Mouse (Mus musculus) heart, adult 18-20 months (tissue): ENCODE measurements at regions not wholly inside any gene's neighbourhood (a gene's known extent, or its start where the extent isn't known, plus 50 kb on each side); places are given as distances from the start of the nearest gene placed in this dataset.

Experiments used
- DNase-seq, 2 experiments: peaks; one replicate each; pipeline ENCODE4 v3.0.0; 2021 to 2022; ENCODE audit warnings: mixed read lengths in 1 of 2

DNA sequence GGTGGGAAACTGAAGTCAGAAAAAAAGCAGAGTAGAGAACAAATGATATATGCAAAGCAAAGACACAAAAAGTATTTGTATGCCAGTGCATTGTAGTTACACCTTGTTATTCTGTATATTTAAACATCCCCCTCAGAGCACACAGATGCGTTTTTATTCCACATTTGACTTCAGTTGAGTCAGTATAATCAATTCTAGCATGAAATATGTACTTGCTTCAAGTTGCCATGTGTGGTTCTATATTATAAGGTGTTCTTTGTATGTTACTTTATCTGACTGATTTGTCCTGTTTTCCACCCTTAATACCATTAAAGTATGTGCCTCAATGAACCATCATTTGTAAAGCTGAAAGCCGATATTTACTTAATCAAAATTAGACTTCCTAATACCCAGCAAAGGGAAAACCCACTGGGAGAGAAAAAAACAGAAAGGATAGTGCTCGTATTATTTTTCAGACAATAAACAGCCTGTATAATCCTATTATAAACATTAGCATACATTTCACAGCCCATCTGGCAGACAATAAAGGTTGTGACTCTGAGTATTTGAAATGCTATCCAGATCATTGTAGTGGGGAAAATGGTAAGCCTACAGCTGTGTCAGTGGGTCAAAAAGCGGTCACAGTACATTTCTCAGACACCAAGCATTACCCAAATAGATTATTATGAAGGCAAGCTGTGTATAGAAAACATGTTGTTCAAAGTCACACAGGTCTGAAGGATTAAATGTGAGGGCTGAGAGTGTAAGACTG is 189.1 kb upstream of the Bmp2 start:
- DNase-seq, result no peak

- DNase-seq, result no peak
Measured at GRCm38 (mm10) chr2:133371490-133372215, 180.3 kb upstream of the Bmp2 start.

DNA sequence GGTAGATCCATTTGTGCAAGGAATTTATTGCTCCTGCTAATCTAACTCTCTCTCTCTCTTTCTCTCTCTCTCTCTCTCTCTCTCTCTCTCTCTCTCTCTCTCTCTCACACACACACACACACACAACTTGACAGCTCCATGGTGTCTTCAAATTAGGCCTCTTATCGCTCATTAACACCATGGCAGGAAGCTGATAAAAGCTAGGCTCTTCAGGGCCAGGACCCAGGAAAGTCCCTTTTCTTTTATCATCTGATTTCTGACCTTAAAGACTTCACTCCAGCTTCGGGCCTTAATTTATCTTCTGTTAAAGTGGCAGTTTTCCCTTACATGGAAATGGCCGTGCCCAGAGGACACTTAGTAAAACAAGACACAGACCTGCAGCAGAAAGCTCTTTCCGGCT is 178.4 kb upstream of the Bmp2 start:
- no peak for DNase-seq

GRCm38 (mm10) chr2:133381054-133381453 is 170.9 kb upstream of the Bmp2 start:
- DNase-seq, result peak; percentile 25 to 57

GRCm38 (mm10) chr2:133383135-133383920 is 168.6 kb upstream of the Bmp2 start:
- DNase-seq, result no peak

DNA sequence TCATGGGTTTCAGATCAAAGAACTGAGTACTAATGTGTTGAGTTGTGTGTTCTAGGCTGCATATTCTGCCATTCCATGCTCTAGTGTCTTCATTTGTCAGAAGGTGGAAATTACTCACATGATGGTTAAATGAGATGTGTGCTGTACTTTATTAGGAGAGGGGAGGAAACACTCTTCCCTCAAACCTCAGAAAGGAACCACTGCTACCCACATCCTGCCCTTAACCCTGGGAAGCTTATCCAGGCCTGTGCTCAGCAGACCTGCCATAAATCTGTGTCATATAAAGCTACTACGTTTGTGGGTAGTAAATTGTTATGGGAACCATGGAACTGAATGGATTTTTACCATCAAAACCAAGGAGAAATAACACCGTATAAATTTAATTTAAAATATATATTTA is 166.7 kb upstream of the Bmp2 start:
- DNase-seq, result no peak

- DNase-seq, result no peak
Measured at GRCm38 (mm10) chr2:133387349-133387748, 164.6 kb upstream of the Bmp2 start.

DNA sequence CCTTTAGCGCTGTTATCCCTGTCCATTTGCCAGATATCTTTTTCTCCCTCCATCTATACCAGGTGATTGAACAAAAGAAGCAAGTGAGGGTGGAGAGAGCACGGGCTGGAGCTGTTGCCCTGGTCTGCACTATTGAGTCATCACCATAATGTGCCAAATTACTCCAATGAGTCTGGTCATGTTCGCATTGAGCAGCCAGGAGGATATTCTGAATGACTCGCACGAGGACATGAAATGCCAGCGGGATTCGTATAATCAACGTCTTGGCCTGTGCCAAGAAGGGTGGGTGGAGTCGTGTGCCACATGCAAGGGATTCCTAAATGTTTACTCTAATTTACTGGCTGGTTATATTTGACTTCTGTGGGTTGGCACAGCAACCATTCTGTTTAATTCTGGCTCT is 159.7 kb upstream of the Bmp2 start:
- DNase-seq, result no peak

- no peak for DNase-seq
Measured at GRCm38 (mm10) chr2:133397566-133397965, 154.4 kb upstream of the Bmp2 start.

DNA sequence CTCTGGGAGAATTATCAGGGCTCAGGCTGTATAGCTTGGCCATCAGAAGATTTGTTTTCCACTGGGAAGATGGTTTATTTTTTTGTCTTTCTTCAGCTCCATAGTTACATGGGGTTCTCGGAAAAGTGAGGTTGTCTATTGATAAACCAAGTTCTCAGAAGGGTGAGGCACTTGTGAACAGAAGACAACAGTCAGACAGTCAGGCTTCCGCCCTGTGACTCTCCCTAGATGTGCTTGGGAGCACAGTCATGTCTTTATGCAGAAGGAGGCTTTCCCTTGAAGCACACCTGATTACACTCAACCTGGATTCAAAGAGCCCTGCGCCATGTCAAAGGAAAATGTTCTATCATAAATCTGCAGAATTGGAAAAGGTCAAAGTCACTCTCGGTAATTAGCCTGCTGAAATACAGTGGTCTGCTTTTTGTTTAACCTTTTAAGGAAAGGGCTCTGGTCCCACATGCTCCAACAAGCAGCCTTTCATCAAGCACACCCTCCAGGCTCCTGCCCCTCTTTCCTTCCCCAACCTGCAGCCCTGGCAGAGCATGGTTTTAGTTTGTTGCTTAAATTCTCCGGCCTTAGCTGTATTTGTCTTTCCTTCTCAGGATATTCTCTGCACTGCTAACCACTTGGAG is 152.8 kb upstream of the Bmp2 start:
- no peak for DNase-seq

GRCm38 (mm10) chr2:133400963-133401362 is 151.0 kb upstream of the Bmp2 start:
- DNase-seq, result no peak

- no peak for DNase-seq
Measured at GRCm38 (mm10) chr2:133416990-133417581, 134.9 kb upstream of the Bmp2 start.

DNA sequence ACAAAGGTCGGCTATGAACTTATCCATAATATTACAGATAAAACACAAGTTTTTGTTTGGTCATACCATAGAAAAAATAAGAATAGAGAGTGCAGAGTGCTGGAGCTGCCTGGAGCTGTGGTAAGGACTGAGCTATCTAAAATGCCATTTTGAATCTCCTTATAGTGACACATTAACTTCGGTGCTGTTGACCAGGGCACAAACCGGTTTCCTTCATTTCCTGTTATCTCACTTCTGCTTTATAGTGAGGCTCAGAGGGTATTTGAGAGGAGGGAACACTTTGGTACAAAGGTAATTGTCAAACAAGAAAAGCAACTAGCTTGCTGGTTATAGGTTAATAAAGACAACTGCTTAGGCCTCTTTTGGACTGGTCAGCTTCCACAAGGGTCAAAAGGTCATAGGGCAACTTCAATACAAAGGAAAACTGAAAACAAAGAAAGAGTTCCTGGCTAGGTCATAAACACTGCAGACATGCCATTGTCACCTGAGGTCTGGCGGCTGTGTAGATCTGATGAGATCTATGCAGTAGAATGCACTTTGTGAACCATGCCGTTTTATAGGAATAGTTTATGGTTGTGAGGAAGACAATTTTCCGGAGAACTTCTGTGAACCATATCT is 132.2 kb upstream of the Bmp2 start:
- no peak for DNase-seq

DNA sequence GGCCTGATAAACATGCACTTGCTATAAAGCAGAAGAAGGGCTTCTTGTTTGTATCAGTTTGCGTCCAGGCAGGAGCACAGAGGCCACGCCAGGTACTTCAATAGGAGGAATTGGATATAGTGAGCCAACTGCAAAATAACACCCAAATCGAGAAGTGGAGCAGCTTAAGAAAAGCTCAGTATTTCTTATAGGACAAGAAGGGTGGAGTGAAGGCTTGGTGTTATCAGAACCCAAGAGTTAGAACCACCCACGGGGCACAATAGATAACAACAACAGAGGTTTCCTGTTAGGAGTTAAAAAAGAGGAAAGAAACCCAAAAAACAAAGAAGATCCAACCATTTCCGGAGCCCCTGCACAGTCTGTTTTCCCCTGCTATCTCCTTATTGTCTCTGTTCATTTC is 126.4 kb upstream of the Bmp2 start:
- DNase-seq, result no peak

GRCm38 (mm10) chr2:133427039-133427438 is 124.9 kb upstream of the Bmp2 start:
- peak in 1 of 2 experiments; percentile 43 for DNase-seq

GRCm38 (mm10) chr2:133429369-133430062 is 122.4 kb upstream of the Bmp2 start:
- no peak for DNase-seq

- DNase-seq, result peak; percentile 43 to 54
Measured at GRCm38 (mm10) chr2:133430741-133431438, 121.1 kb upstream of the Bmp2 start.

- DNase-seq, result no peak
Measured at GRCm38 (mm10) chr2:133432141-133432813, 119.7 kb upstream of the Bmp2 start.

DNA sequence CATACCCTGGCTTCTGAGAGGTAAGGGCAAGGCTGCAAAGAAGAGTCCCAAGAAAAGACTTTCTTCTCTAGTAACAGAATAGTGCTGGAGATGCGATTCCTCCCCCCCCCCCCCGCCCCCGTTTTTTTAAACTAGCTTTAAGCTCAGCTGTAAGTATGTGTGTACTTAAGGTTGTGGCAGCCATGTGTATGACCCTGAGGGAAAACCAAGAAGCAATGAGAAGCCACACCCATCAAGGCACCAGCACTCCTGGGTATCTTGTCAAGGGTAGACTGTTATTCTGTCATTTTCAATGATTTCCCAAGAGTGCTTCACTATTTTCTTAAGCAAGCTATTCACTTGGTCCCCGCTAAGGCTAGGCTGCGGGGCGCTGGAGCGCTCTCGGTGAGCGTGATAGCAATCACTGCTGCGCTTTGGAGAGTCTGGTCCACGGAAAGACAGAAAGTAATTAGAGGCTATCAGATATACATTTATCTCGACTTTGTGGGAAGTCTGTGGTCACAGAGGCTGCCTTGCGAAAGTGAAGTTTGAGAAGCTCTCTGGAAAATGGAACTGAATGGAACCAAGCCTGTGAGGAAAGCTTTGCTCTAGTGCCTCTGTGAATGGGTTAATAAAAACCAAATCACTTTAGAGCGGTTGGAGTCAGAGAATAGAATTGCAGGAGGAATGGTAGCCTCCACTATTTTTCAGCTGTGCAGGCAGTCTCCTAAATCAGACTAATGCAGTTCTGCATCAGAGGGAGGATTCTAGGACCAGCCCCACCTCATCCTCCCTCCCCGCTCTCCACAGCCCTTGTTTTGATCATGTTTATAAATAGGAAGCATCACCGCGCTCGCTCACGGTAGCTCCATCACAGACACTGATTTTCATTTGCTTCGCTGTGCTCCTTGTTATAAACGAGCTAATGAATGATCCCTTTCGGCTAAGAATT is 114.8 kb upstream of the Bmp2 start:
- DNase-seq, result no peak
